11 mouse cellular contexts compared by ENCODE assay signal in the genomic region with DNA sequence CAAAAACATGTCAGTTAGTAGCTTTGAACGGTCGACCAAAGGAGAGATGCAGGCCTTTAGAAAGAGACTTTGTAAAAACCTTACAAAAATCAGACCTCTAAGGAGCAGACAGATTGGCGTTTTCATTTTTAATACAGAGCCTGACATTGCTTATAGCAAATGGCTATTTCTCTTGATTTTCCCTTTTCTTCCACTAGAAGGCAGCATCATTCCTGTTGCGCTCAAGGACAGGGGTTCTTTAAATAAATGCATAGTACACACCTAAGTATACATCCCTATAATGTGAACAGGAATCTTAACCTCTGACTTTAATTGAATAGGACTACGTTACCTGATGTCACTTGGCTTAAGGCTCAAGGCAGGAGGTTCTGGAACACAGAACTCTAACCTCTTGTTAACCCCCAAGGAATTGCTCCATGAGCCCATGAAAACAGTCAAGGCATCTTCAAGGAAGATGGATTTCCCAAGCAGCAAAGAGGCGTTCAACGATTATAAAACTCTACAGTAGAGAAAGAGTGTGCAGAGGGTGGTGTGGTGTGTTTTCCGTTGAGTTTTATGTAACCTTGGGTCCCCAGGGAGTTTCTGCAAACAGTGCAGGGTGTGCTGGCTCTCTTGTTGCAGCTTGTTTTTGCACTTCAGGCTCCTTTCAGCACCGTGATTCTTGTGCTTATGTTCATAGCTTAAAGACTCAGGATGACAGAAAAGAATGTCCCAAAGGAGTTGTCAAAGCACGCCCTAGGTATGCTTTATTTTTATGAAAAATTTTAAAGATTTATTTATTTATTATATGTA.
A peak's percentile ranks its signal among the peaks of the same experiment; 100 is the strongest.
DNase-seq lines count a peak whose midpoint lies in the region; ATAC-seq and TF ChIP-seq lines count a peak whose summit lies in the region.
"Had no signal": no experiment of that assay in that cellular context is flagged by ENCODE, and none has a peak within 500 bp of the region (broad histone marks: within the 10 kb centered on the region; RNA-seq: fewer than 3 reads in every experiment).

No protein-coding gene starts in this region.

- H3K4me1 ChIP-seq in lung, embryonic 14.5 days (ENCODE audit: insufficient read depth) = no peaks in the 10 kb centered on the region
- H3K4me1 ChIP-seq: embryonic facial prominence, embryonic 13.5 days had no signal

- TF ChIP-seq CTCF in gastrocnemius, adult 2 months (IDR thresholded peaks at IDR 0.05) = peak; percentile 73
- TF ChIP-seq CTCF in lung, embryonic 14.5 days (IDR thresholded peaks at IDR 0.05; ENCODE audit: low read depth) = peak; percentile 60

- H3K4me2 ChIP-seq in lung, embryonic 14.5 days = no peak overlapping the region
- H3K4me2 ChIP-seq: embryonic facial prominence, embryonic 13.5 days; lung, embryonic 15.5 days had no signal

- no peaks in the 10 kb centered on the region for H3K27me3 ChIP-seq in lung, embryonic 14.5 days (ENCODE audit: insufficient read depth, low read length)
- H3K27me3 ChIP-seq: embryonic facial prominence, embryonic 13.5 days; lung, embryonic 15.5 days had no signal

- ATAC-seq in lung, embryonic 14.5 days (ENCODE audit: insufficient read depth) = no peak
- ATAC-seq in monocyte, adult 5-6 weeks (replicated peaks; ENCODE audit: insufficient number of reproducible peaks, low FRiP score, low TSS enrichment, poor library complexity, severe bottlenecking) = no peak

- WGBS in lung, embryonic 14.5 days = 60% methylated on average over 10 of the region's 10 CpGs

- intact Hi-C loops in gastrocnemius, adult 2 months (cut with DNase I) = loop anchor here (1.0 kb wide), 2 partner anchors 41 to 104 kb away; no protein-coding TSS in a partner anchor

- no peaks in the 10 kb centered on the region for H3K36me3 ChIP-seq in lung, embryonic 14.5 days (ENCODE audit: insufficient read depth)
- H3K36me3 ChIP-seq: embryonic facial prominence, embryonic 13.5 days; lung, embryonic 15.5 days had no signal

- no peak overlapping the region for H3K9ac ChIP-seq in lung, embryonic 14.5 days
- H3K9ac ChIP-seq: embryonic facial prominence, embryonic 13.5 days; lung, embryonic 15.5 days had no signal

- H3K4me3 ChIP-seq in gastrocnemius, adult 2 months = no peak overlapping the region
- no peak overlapping the region for H3K4me3 ChIP-seq in lung, embryonic 14.5 days (ENCODE audit: low read depth, low read length)
- H3K4me3 ChIP-seq: embryonic facial prominence, embryonic 13.5 days; lung, embryonic 15.5 days had no signal

- H3K9me3 ChIP-seq in lung, embryonic 14.5 days (ENCODE audit: low read depth, low read length) = no peaks in the 10 kb centered on the region
- H3K9me3 ChIP-seq: embryonic facial prominence, embryonic 13.5 days; lung, embryonic 15.5 days had no signal

- 0 out of 2 replicates have a peak overlapping the region, but pooled peaks have one; percentile 0 for H3K27ac ChIP-seq in gastrocnemius, adult 2 months
- no peak overlapping the region for H3K27ac ChIP-seq in lung, embryonic 14.5 days (ENCODE audit: low read depth)
- H3K27ac ChIP-seq: embryonic facial prominence, embryonic 13.5 days; lung, embryonic 15.5 days had no signal

- no peak for DNase-seq in gastrocnemius, adult 2 months
- DNase-seq in gastrocnemius, postnatal 25 days = no peak
- peak; percentile 66 for DNase-seq in lung, embryonic 14.5 days
- DNase-seq in lung, postnatal 10 days = no peak
- DNase-seq in R1 (ENCODE audit: low read depth, low spot score) = peak; percentile 58
- peak; percentile 55 for DNase-seq in retina, embryonic 14.5 days (ENCODE audit: low spot score)
- no peak for DNase-seq in cerebellum, adult 11 months
- DNase-seq: kidney, postnatal 25 days had no signal

Comparison
In these comparisons a context has a peak if more than half of its experiments do, and no peak if none do; other contexts are left out.
1. DNase-seq: peak in lung, embryonic 14.5 days (single experiment), R1 (single experiment) and retina, embryonic 14.5 days (single experiment); none in gastrocnemius, adult 2 months (single experiment), gastrocnemius, postnatal 25 days (single experiment), lung, postnatal 10 days (single experiment) and cerebellum, adult 11 months (single experiment).